Mouse (Mus musculus) lung, adult 2 months (tissue): Measurements from ENCODE around the gene Ehd1. TPM values are rescaled to one million over a fixed set of nuclear protein-coding genes. Genes with fewer than 3 reads are reported as not detected.

Source experiments
- DNase-seq: peaks from one replicate; pipeline ENCODE4 v3.0.0; 2022
- H3K4me1 ChIP-seq: fragments of 200-500 bp; 2 replicates; pipeline ENCODE4 v1.6.1; 2011; ENCODE audit warnings: low read length; ENCODE audit not compliant: control insufficient read depth, insufficient read depth
- H3K4me3 ChIP-seq: fragments of 200-500 bp; replicated peaks from 2 replicates; pipeline ENCODE3; 2011; ENCODE audit warnings: low read depth, mild to moderate bottlenecking, control low read depth, low read length; ENCODE audit errors: extremely low read depth
- CTCF ChIP-seq: fragments of 200-500 bp; IDR thresholded peaks from 2 replicates; pipeline ENCODE4 v1.5.1; 2011; ENCODE audit warnings: mild to moderate bottlenecking, low read length, control low read depth; ENCODE audit not compliant: insufficient read depth
- POLR2A ChIP-seq: fragments of 200-500 bp; IDR thresholded peaks from 2 replicates; pipeline ENCODE4 v1.6.1; 2011; ENCODE audit warnings: low read depth, mild to moderate bottlenecking, control low read depth, low read length, borderline replicate concordance; ENCODE audit errors: extremely low read depth
- WGBS: fragments of 180-500 bp; shearing (Covaris S2); methylation state at CpG from one replicate; pipeline ENCODE4 v1.1.7; 2018; 5-methylcytosine and 5-hydroxymethylcytosine counted together
- polyA plus RNA-seq: library from polyadenylated mRNA; depleted of rRNA; stranded (reverse); fragments of >200 nt; gene quantifications from 2 replicates; pipeline ENCODE4 v1.2.3, GENCODE M21; 2012

The Ehd1 gene
- polyA plus RNA-seq, 1 experiment, result 399 TPM

GRCm38 (mm10) chr19:6273998-6274608, 2.4 kb upstream of the Ehd1 start:
- Histone ChIP-seq H3K4me3 (no peak overlapping the region), H3K4me1 (peaks cover 9% of the 10 kb centered on the region; the same call in 1 of the 2 replicates)
- 79% methylated on average over 13 of the region's 13 CpGs for WGBS
- DNase-seq, result no peak
- TF ChIP-seq POLR2A (no peak), CTCF (no peak)

GRCm38 (mm10) chr19:6275740-6276389, 660 bp upstream of the Ehd1 start:
- 6% methylated on average over 15 of the region's 15 CpGs for WGBS
- Histone ChIP-seq H3K4me1 (peaks cover 18% of the 10 kb centered on the region), H3K4me3 (peak overlapping the region; percentile 82)
- peak; percentile 29 for DNase-seq
- TF ChIP-seq CTCF (no peak), POLR2A (no peak; the same call in 1 of the 2 replicates)

GRCm38 (mm10) chr19:6277661-6278438, 1.3 kb downstream of the Ehd1 start:
- DNase-seq, result peak; percentile 80
- WGBS, result 4% methylated on average over 10 of the region's 10 CpGs
- Histone ChIP-seq H3K4me1 (peaks cover 22% of the 10 kb centered on the region), H3K4me3 (peak overlapping the region; percentile 90)
- TF ChIP-seq POLR2A (peak; percentile 72; the same call in 1 of the 2 replicates), CTCF (no peak)

GRCm38 (mm10) chr19:6278439-6279073, 2.0 kb downstream of the Ehd1 start:
- 12% methylated on average over 6 of the region's 6 CpGs for WGBS
- peaks cover 23% of the 10 kb centered on the region for H3K4me1 ChIP-seq
- H3K4me3 ChIP-seq, result peak overlapping the region; percentile 90
- DNase-seq, result peak; percentile 39
- TF ChIP-seq POLR2A (0 out of 2 replicates have a peak, but pooled peaks have one; percentile 3), CTCF (no peak)

- DNase-seq, result no peak
- Histone ChIP-seq H3K4me3 (peak overlapping the region; percentile 45), H3K4me1 (peaks cover 27% of the 10 kb centered on the region)
- no peak for TF ChIP-seq POLR2A
- TF ChIP-seq CTCF, result no peak
- WGBS, result 52% methylated on average over 6 of the region's 6 CpGs
Observed at GRCm38 (mm10) chr19:6279481-6280144, 3.1 kb downstream of the Ehd1 start.

GRCm38 (mm10) chr19:6280554-6280953, 4.0 kb downstream of the Ehd1 start:
- peaks cover 36% of the 10 kb centered on the region for H3K4me1 ChIP-seq
- no peak for DNase-seq
- no peak overlapping the region for H3K4me3 ChIP-seq
- WGBS, result 69% methylated on average over 7 of the region's 7 CpGs
- TF ChIP-seq POLR2A (no peak), CTCF (no peak)

- Histone ChIP-seq H3K4me1 (peaks cover 38% of the 10 kb centered on the region), H3K4me3 (no peak overlapping the region)
- TF ChIP-seq POLR2A (no peak), CTCF (no peak)
- no peak for DNase-seq
- 63% methylated on average over 14 of the region's 14 CpGs for WGBS
Observed at GRCm38 (mm10) chr19:6281122-6282020, 4.8 kb downstream of the Ehd1 start.

- TF ChIP-seq POLR2A (no peak), CTCF (no peak)
- no peak for DNase-seq
- H3K4me3 ChIP-seq, result no peak overlapping the region
- 44% methylated on average over 5 of the region's 5 CpGs for WGBS
- H3K4me1 ChIP-seq, result peaks cover 51% of the 10 kb centered on the region
Observed at GRCm38 (mm10) chr19:6283001-6283400, 6.5 kb downstream of the Ehd1 start.
